Mouse (Mus musculus) c-Kit-positive CD71-negative TER-119-negative erythroid progenitor cells, embryonic 14.5 days (primary cell): ENCODE measurements at regions not wholly inside any gene's neighbourhood (a gene's known extent, or its start where the extent isn't known, plus 50 kb on each side); places are given as distances from the start of the nearest gene placed in this dataset.

ENCODE experiments used
- DNase-seq: peaks from one replicate; pipeline ENCODE4 v3.0.0-alpha.2; 2013; ENCODE audit warnings: low read depth

DNA sequence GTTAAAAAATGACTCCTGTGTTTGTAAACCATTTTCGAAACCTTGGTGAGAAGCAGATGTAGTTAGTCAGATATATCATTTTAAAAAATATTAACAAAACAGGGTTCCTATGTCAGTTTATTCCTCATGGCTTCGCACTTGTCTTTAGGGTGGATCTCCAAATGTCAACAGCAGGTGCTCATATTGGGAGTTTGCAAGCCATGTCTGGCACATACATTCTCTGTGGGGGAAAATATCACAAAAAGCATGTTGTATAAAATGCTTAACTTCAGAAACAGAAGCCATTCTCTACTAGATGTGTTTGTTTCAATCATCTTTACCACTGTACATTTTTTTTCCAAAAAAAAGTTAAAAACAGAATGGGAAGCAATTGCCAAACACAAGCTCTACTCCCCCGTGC is 534.7 kb upstream of the Zic4 start:
- no peak for DNase-seq

DNA sequence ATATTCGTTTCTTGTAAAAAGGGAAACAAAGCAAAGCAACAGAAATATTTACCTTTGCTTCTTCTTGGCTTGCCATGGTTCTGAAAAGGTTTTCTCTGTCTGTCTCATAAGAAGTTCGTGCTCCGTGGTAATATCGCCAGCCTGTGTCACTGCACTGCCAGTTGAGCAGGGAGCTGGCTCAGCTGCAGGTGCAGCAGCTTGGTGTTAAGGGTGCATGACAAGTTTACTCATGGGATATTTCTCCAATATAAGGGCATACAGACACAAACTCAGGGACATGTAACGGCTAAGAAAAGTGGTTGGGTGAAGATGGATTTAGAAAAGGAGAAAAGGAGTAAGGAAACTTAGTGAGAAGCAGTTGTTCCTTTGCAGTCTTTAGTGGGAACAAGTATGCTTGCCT is 533.5 kb upstream of the Zic4 start:
- DNase-seq: no peak

DNA sequence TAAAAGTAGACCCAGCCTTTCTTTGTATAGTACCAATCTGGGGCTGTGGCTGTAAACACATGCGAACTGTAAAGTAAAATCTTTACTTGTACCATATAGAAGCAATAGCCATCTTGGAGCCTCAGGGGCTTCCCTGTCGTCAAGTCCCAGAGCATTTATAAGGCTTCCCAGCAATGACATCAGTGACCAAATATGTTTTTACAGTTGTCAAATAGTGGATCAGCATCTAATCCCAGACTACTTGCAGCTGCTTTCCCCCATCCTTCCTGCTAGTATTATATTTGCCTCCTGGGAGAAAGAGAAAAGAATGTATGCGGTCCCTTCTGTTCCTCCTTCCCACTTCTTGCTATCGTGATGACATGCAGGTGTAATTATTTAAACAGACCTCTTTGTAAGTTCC is 531.5 kb upstream of the Zic4 start:
- DNase-seq: no peak

DNA sequence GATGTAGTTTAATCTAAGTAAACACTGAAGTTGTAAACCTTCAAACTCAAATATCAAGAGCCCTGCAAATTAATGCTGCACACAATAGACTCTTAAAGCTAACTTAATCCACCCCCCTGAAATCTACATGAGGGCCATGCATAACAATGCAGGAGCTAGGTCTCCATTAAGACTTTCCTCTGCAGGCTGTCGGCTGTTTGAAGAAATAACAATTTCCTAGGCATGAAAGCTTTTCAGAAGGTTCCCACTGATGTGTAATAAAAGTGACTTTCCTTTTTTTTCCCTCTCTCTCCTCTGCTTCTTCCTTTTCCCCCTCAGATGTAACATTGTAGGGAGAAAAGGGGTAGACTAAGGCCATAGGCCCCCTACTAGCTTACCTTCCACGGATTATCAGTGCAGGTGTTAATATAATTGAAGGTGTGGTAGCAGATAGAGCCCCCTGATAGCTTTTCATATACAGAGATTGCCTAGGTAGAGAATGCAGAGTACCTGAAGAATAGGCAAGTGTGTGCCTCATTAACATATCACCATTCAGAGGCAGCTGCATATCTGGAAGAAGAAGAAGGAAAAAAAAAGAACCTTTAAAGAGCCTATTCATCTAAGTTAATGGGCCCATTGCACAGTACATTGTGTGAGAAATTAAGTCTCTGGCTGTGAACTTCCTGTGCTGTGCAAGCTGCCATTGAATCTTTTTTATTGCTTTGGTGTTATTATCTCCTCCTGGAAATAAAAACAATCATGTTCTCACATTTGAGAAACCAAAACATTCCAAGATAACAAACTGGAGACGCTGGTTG is 528.3 kb upstream of the Zic4 start:
- DNase-seq: no peak

DNA sequence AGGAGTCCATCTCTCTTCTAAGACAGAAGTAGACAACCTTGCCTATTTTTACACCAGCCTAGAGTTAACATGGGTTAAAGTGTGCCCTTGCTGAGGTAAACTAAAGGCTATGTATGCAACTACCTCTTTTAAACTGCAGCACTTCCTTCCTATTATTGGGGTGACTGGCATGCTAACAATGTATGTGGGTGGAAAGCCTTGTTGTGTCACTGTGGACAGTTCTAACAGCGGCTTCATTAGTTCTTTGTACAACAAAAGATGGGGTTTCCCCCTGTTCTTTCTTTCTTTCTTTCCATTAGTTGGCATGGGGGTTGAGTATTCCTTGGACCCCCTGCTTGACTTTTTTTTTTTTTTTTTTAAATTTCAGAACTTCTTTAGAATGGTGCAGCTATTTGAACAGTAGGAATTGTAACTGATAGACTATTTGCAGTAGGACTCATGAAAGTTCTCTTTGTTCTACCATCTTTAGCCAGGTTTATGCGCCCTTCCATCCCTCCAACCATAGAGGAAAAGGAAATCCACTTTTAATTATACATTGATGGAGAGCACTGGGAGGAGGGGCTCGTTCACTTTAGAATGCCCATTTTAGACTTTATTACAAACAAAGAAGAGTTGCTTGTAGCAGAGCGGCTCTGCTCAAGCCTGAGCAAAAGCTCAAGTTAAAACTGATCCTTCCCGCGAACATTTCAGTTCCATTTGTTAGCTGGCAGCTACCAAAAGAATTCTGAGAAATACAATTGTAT is 523.9 kb upstream of the Zic4 start:
- DNase-seq: no peak

DNA sequence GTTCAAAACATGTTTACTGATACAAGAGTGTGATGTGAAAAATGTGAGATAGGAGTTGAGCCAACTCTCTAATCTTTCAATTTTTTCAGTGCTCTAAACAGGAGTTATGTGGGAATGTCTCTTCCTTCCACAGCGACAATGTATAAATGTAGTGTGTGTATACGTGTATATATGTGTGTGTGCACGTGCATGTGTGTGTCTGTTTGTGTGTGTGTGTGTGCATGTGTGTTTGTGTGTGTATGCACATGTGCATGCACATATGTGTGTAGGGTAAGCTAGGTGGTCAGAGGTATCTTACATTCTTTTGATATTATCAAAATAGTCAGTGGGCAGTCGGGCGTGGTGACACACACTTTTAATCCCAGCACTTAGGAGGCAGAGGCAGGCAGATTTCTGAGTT is 511.2 kb upstream of the Zic4 start:
- no peak for DNase-seq

DNA sequence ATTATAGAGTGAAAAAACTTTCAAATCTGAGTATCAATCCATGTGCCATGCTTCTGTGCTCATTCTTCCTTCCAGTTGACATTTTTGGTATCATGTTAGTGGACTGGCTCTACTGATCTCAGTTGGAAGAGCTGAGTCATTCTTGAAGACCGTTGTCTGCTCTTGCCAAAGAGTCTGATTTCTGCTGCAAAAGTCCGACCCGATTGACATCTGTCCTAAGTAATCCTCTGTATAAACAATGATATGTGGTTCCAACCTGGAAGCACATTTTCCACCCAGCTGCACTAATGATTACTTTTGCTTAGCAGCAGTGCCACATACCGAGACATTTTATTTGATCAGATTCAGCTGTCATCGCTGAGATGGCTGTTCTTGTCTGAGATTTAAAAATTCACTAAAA is 490.6 kb upstream of the Zic4 start:
- DNase-seq: no peak

DNA sequence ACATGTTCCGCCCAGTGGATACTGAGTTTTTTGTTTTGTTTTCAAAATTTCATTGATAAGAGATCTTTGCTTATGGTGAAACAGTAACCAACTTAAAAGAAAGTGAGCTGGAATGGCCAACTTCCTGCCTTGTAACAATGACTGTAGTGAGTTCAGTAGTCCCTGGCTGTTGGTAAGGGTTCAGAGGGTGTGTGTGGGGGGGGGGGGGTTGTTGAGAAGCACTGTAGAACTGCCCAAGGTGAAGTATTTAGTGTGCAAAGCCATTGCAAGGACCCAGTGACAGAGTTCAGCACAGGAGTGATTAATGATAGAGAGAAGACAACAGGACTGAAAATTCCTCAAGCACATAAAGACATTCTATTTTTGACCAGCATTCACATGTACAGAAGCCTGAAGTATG is 477.7 kb upstream of the Zic4 start:
- no peak for DNase-seq

DNA sequence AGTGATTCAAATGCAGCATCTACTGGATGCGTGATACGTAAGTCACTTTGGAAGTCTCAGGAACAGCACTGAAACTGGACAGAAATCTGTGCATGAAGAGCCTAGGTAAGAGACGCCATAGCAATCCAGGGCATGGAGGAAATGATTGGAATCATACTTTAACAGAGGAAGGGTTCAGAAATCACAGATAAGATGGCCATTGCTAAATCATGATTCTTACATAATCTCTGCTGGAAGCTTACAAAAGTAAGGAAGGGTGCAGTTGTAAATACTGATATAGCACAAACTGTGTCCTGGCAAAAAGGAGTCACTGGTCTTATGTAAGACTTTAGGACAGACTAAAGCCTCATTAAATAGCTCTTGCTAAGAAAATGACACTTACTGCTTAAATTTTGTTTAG is 474.8 kb upstream of the Zic4 start:
- DNase-seq: no peak

DNA sequence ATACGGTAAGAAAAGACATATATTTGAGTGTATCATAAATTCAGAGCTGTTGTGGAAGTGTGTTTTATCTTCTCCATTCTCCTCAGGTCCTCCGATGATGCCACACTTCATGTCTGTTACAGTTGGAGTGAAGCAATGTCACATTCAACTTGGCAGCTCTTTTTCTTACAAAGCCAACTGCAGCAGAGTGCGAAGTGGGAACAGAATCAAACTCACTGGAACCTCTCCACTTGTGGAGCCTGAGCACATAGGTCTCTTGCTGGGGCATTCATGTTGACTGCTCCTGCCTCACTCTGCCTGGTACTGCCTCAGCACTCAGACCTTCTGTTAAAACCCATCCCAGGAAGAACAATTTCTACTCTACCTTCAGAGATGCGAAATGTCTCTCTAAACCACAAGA is 471.4 kb upstream of the Zic4 start:
- no peak for DNase-seq

DNA sequence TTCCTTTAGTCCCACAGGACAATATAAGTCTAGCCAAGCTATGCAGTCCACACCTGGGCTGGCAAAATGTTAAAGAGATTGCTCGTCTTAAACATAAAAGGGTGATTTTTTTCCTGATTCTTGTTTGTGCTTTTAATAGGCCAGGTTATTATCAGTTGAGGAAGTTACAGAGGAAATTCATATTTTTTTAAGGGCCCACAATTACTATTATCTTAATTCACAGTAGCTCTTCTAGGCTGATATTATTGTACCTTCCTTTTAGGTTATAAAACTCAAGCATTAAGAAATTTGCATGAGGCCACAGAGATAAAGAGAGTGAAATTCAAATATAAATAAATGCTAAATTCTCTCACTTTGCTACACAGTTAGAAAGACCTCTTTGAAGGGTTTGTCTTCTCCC is 469.4 kb upstream of the Zic4 start:
- DNase-seq: no peak

DNA sequence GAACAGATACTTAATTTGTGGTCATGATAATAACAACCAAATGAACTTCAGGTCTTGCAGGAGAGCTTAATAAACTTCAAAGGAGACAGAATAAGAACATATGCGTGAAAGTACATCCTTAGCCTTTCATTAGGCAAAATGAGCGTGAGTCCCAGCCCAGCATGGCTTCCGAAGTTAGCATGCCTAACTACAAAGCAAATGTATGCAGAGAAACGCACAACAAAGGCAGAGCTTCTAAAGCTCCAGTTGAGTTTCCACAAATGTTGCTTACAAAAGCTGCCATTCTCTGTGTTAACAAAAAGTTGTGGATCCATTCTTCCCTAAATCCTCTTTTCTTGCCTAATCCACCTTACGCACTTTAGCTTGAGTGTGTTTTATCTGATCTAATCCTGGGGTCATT is 458.7 kb upstream of the Zic4 start:
- DNase-seq: no peak

DNA sequence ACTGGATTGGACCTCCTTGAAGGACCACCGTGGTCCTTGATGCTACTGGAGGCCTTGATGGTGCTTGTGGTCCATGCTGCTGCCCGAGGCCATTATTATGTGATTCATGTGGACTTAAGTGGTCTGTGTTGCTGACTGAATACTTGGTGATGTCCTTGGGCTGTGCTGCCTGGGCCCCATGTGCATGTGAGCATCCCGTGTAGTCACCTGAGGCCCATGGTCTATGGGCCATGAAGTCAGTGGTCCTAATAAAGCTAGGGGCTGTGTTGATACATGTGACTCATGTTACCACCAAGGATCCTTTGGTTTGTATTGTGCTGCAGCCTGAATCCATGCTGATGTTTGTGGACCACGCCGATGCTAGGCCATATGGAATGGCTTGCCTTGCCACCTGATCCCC is 456.1 kb upstream of the Zic4 start:
- no peak for DNase-seq

DNA sequence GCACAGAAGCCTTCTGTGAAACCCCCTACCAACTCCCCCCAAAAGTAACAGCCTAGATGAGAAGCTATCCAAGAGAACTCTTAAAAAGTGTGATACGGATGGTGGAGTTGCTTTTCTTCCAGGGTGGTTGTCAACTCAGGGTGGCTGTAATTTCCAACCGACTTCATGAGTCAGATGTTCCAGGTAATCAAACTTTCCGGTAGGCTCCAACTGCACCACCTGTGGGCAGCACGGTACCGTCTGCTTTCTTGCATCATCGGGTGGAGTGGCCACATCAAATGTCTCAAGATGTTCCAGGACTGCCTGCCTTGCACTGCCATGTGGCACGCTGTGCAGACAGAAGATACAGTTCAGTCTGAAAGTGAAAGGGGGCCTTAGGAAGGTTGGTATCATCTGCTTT is 455.5 kb upstream of the Zic4 start:
- no peak for DNase-seq

DNA sequence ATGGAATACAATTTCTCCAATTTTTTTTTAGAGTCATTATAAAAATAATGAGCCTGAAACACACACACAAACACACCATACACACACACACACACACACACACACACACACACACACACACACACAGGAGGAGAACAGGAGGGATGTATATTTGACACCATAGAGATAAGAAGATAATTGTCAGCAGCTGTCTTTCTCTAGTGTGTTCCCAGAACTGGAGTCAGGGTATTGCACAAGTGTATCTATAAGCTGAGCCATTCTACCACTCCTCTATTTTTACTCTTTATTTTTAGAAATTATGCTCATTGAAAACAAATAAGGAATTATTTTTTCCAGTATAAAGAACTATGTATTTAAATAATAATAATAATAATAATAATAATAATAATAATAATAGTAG is 407.6 kb upstream of the Zic4 start:
- no peak for DNase-seq

DNA sequence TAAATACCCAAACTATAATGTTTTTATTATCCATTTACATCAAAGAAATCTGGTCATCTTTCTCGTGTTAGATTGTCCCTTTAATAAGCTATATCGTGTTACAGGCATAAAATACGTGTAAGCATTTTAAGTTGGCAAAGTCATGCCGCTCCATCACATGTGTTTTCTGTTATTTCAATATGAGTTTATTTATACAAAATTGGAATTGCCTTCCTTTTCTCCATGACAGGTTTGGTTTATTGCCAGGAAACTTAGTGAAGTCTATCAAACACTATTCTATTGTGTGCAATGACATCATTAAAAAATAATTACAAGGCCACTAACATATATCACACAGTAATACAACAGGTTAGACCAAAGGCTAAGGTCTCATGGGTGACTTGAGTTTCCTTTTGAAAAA is 400.8 kb upstream of the Zic4 start:
- no peak for DNase-seq

DNA sequence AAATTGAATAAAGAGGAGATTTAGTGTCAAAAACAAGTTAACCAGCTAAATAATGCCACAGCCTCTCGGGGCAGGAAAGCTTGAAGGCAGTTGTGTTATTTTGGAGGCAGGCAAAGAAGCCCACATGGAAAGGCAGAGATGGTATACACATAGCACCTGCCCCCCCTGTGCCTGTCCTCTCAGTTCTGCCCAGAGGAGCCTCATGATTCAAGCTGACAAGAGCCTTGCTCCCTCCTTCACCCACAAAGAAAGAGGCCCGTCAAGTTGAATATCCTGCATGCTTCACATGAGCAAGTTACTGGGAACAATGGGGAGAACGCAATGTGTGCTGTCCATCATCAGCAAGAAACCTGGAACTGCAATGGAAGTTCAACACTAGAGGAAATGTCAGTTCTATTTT is 398.2 kb upstream of the Zic4 start:
- DNase-seq: no peak

DNA sequence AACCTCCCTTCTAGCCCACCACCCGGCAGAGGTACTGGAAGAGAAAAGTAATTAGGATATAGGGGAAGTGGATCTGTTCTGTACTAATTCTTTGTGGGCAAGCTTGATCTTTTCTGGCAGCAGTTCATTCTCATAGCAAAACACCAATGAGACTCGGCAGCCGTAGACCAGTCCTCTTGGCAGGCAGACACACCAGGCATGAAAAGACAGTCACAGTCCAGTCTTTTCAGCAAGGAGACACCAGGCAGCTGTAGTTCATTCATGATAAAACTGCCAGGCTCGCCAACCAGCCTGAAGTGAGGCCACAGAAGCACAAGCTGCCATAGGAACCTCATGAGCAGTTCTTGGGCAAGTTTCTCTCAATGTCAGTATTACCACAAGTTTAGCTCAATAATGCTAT is 383.5 kb upstream of the Zic4 start:
- no peak for DNase-seq

DNA sequence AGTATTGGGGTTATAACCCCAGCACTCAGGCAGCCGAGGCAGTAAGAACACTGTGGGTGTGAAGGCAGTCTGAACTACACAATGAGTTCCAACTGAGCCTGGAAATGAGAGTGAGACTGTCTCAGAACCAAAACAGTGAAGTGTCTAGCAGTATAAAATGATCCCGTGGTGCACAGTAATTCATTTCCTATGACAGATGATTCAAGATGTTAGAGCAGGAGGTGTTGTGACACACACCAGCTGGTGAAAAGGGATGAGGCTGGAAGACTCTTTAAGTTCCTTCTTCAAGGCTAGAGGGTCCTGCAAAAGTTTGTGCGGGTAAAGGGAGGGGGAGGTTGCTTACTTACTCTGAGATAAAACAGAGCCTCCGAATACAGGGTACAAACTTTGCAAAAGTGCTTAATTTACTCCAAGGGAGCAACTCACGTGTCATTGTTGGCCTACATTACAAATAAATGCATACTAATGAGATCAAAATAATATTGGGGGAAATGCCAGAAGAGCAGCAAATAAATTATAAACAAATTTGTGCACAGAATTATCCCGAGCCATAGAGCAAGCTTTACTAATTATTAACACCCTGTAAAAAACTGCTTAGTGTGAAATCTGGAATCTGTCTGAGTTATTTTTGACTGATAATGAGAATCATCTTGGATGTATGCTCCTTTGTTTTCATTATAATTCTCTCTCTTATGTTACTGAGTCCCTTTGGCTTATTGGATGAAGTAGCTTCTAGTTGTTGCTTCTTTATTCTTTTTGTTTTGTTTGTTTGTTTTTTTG is 382.0 kb upstream of the Zic4 start:
- DNase-seq: no peak

DNA sequence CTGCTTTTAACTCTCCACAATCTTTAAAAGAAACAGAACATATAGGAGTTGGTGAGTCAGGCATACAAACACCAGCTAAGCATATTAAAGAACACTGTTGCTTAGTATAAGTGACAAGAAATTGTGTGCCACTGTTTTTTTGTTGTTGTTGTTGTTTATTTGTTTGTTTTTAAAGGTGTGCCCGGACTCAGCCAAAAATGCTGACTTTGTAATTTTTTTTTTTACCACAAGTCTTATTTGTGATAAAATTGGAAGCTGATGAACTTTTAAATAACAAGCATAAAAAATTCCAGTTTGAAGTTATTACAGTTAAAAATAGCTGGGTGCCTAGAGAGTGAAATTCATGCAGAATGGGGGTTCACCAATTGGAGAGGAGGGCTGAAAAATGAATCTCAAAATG is 363.0 kb upstream of the Zic4 start:
- no peak for DNase-seq

DNA sequence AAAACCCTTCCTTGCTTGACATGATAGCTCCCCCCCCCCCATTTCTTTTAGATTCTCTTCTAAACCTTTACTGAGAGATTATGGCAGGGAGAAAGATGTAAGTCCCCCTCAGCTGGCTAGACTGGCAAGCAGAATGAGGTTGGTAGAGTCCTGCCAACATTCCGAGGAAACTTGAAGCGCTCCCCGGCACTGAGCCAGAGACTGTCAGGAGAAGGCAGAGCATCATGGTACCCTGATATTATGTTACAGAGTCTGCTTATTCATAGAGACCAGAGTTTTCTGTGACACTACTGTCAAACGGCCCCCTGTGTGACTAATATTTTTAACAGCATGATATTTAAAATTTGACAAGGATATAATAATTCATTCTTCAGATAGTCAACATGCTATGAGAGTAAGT is 358.0 kb upstream of the Zic4 start:
- DNase-seq: no peak

DNA sequence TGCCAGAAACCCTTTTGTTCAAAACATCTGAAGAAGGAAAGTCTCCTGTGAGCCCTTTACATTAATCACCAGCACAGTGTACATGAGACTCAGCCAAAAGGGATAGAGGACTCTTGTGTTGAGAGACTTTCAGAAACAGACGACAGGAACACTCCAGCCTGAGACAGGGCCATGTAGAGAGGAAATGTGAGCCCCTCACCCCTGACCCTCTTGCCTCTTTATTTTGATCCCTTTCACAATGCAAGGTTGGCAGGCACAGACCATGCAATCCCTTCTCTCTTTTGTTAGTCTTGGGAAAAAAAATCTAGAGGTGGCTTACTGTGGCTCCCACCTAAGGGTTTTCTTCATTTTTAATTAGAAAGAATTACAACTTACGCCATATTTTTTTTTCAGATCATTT is 321.7 kb upstream of the Zic4 start:
- no peak for DNase-seq

DNA sequence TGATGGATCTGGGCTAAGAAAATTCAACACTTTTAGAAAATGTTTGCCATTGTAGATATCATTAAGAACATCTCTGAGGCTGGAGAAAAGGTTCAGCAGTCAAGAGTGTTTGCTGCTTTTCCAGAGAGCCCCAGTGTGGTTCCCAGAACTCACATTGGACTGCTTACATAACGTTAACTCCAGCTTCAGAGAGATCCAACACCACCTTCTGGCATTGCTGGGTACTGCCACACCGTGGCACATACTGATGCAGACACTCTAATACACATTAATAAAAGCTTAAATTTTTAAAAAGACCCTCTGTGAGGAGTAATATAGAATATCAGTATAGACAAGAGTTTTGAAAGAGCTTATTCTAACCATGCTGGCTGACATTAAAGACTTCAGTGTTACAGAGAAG is 313.6 kb upstream of the Zic4 start:
- DNase-seq: no peak
